In the genomic region with DNA sequence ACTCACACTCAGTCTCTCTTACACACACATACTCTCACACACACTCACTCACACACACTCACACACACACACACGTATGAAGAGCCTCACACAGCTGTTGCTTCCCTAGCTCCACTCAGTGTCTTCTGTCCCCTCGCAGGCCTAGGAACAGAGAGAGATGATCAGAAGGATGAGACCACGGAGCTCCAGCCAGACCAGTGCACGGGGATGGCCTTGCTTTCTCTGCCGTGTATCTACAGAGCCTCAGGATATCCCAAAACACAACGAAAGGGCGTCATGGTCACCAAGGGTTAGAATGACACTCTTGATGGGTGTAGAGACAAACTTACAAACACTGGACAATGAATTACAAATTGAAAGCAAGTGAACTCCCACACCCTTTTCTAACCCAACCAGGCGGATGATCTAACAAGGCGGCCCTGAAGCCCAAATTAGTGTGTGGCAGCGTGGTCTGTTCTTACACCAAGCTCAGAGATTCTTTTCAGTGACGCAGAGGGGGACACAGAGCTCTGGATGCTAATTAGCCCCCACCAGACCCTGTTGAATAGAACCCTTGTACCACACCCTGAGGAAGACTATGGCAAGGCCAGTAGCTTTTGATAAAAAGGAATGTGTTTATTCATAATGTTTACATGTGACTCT, we compare ENCODE assay signal across 12 mouse cellular contexts.
"Had no signal": no experiment of that assay in that cellular context is flagged by ENCODE, and none has a peak within 500 bp of the region (broad histone marks: within the 10 kb centered on the region; RNA-seq: fewer than 3 reads in every experiment).

No protein-coding gene starts in this region.

- H3K4me1 ChIP-seq: liver, embryonic 12.5 days; stomach, embryonic 15.5 days had no signal

- H3K27ac ChIP-seq: limb, embryonic 15.5 days; liver, embryonic 12.5 days; midbrain, embryonic 10.5 days; stomach, embryonic 15.5 days had no signal

- H3K36me3 ChIP-seq: kidney, embryonic 15.5 days; limb, embryonic 15.5 days; liver, embryonic 12.5 days; midbrain, embryonic 10.5 days; stomach, embryonic 15.5 days had no signal

- DNase-seq: kidney, adult 18-20 months; kidney, postnatal 14 days; lung, embryonic 14.5 days; lung, postnatal 10 days; right cerebral cortex, postnatal 14 days; thymus, adult 2 months; thymus, postnatal 25 days had no signal

- H3K9ac ChIP-seq: kidney, embryonic 15.5 days; limb, embryonic 15.5 days; liver, embryonic 12.5 days; lung, embryonic 14.5 days; stomach, embryonic 15.5 days had no signal

- ATAC-seq: liver, embryonic 12.5 days had no signal

- H3K27me3 ChIP-seq: kidney, embryonic 15.5 days; limb, embryonic 15.5 days; liver, embryonic 12.5 days; stomach, embryonic 15.5 days had no signal

- H3K4me2 ChIP-seq: kidney, embryonic 15.5 days; limb, embryonic 15.5 days; liver, embryonic 12.5 days; lung, embryonic 14.5 days; stomach, embryonic 15.5 days had no signal

- H3K9me3 ChIP-seq: kidney, embryonic 15.5 days; limb, embryonic 15.5 days; liver, embryonic 12.5 days; midbrain, embryonic 10.5 days; stomach, embryonic 15.5 days had no signal

- H3K4me3 ChIP-seq: kidney, embryonic 15.5 days; limb, embryonic 15.5 days; liver, embryonic 12.5 days; midbrain, embryonic 10.5 days; stomach, embryonic 15.5 days had no signal
